Mouse (Mus musculus): ENCODE measurements around the gene Fbxl15.

Gene Fbxl15

DNA sequence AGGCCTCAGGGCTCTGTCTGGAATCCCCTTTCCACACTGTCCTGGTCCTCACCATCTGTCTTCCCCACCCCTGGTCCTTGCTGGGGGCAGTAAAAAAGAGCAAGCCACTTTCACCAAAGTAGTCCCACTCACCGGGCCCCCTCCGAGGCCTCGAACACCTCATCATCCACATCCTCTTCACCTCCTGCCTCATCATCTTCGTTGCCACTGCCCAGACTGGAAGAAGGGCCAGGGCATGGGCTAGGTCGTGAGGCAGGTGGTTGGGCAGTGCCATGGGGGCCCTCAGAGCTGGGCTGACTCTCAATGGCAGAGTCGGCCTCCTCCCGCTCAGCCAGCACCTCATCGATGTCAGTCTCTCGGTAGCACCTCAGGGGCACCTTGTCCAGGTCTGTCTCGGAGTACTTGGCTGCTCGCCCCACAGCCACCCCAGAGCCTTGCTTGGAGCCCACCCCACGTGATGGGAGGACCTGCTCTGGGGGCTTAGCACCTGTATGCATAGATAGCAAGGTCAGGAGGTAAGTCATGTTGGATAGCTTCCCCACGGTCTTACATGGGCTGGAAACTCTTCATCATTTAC is 4.9 kb upstream of the Fbxl15 start:
- no peak for DNase-seq (ENCODE audit: low spot score)

DNA sequence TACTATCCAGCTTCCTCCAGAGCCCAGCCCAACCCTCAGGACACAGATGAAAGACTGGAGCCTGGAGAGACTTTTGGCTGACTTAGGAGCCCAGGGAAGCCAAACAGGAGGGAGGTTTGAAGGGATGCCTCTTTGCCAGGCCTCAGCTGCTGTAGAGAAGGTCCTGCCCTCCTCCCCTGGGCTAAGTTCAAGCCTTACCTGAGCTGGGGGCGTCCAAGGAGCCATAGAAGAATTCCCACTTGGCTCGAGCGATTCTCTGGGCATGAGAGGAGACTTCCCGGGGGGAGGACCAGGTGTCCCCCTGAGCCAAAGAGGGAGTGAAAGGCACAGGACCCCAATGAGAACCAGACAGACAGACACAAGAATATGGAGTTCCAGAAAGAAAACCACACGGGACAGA is 4.3 kb upstream of the Fbxl15 start:
- no peak for DNase-seq (ENCODE audit: low spot score)

DNA sequence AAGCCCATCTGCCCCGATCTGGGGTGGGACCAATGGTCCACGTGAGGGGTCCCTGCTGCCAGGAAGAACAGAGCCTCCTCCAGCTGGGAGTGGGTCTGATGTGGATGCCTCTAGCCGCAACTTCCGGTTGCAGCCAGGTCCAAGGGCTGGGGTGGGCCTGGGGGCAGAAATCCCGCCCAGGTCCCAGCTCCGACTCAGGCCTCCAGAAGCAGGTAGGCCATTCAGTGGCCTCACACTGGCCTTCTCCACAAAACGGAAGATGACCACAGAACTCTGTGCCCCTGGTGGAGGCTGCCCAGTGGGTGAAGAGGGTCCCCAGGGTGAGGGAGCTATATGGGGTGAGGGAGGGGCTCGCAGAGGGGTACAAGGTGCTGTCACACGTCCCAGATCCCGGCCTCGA is 3.6 kb upstream of the Fbxl15 start:
- DNase-seq (ENCODE audit: low spot score), result no peak

DNA sequence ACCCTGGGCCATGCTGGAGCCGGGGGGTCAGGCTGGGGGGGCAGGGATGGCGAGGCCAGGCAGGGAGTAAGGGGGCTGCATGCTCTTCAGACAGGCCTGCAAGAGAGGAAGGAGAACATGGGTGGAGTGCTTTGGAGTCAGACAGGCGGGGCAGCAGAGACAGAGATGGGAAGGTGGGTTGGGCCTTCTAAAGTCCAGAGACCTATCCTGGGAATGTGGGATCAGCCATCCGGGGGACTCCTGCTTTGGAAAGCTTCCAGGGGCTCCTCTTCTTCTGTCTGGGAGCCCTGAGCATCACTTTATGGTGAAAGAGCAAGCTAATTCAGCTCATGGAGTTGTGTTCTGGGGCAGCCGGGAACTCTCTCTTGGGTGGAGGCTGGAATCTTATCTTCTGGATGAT is 3.1 kb upstream of the Fbxl15 start:
- DNase-seq (ENCODE audit: low spot score), result no peak

DNA sequence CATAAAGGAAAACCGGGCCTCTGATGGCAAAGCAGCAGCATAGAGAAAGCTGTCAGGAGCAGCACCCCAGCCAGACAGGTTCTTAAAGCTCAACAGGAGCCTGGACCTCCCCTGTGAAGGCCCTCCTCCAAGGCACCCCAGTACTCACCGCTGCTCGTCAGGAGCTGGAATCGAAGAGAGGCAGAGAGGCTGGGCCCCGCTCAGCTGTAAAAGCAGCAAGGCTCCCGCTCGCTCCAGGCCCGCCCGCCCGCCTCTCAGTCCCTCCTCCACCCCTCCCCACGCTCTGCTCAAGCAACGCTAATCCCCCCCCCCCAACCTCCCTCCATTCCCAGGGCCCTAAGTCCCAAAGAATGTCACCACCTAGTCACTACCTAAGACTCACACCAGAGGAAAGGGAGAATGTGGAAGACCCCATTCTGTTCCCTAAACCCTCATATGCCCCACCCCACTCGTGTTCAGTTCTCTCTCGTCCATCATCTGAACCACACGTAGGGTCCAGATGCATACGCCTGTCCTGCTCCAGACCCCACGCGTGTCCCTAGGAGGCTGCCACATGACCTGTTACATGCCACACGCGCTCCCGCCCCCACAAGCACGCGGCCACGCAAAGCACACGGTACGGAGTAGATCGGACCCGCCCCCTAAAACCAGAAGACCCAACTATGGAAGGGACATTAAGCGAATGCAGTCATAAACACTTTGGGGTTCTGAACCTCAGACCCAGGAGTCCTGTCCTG is 1.8 kb upstream of the Fbxl15 start:
- peak; percentile 47 for DNase-seq (ENCODE audit: low spot score)

DNA sequence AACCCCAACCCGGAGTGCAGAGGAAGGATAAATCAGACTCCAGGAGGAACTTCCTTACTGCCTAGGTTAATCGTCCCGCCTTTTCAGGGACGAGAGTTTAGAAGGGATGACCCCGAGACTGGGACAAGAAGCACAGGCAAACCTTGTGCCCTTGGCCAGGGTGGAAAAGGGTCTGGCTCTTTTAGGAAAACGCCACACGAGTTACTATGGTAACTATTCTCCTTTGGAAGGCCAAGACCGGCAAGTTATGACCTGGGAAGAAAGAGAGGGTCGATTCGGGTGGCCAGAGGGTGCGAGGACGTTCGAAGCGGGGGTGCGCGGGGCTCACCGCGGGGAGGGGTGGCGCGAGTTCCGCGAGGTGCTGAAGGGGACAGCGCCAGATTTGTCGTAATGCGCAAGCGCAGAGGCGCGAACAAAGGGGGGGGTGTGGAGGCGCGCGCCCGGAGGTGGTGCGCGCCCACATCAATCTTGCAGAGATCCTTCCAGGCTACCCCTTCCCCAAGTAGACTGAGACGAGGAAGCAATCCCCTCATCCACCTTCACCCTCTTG is 1.2 kb upstream of the Fbxl15 start, which contains the start of gene Psd:
Gene Psd (minus strand): TSS at position 401 of the 550 bp plus-strand sequence.
- DNase-seq (ENCODE audit: low spot score), result peak; percentile 76

DNA sequence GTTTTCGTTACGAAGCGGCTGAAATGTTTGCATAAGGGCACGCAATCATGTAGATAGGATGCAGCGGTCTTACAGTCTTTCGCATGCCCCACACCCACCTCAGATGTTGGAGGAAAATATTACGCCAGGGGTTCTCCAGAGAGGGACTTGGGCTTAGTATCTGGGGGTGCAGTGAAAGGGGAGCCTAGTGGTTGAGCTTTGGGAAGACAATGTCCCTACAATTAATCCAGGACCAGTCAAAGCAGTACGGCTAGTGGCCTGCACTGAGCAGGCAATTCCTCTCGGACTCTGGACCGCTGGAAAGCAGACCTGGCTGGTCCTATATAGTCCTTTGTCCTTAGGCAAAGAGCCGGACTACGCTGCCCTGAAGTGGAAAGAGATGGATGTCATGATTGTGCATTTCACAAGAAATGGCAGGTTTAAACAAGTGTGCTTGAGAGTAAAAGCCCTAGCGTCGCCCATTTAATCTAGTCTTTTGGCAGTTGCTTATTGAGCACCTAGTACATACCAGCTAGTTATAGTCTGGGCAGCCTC is 386 bp upstream of the Fbxl15 start:
- no peak for DNase-seq (ENCODE audit: low spot score)

DNA sequence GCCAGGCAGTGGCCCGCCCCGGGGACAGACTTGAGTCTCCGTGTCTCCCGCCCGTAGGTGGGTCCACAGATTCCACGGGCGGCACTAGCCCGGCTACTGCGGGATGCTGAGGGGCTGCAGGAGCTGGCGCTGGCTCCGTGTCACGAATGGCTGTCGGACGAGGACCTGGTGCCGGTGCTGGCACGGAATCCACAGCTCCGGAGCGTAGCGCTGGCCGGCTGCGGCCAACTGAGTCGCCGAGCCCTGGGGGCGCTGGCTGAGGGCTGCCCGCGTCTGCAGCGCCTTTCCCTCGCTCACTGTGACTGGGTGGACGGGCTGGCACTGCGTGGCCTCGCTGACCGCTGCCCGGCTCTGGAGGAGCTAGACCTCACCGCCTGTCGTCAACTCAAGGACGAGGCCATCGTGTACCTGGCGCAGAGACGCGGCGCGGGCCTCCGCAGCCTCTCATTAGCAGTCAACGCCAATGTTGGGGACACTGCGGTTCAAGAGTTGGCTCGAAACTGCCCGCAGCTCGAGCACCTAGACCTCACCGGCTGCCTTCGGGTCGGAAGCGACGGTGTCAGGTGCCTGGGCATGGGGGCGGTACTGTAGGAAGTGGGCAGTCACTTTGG is 1.2 kb downstream of the Fbxl15 start:
- DNase-seq (ENCODE audit: low spot score), result no peak

DNA sequence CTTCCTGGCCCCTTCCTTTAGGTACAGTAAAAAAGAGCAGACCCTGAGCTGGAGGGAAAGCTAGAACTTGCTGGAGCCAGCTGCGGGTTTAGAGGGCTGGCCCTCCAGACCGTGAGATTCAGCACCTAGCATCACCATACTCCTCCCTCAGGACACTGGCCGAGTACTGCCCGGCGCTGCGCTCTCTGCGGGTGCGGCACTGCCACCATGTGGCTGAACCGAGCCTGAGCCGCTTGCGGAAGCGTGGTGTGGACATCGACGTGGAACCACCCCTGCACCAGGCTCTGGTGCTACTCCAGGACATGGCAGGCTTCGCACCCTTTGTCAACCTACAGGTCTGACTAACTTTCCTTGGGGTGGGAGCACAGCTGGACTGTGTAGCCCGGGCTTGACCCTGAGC is 2.0 kb downstream of the Fbxl15 start:
- DNase-seq (ENCODE audit: low spot score), result peak; percentile 90

DNA sequence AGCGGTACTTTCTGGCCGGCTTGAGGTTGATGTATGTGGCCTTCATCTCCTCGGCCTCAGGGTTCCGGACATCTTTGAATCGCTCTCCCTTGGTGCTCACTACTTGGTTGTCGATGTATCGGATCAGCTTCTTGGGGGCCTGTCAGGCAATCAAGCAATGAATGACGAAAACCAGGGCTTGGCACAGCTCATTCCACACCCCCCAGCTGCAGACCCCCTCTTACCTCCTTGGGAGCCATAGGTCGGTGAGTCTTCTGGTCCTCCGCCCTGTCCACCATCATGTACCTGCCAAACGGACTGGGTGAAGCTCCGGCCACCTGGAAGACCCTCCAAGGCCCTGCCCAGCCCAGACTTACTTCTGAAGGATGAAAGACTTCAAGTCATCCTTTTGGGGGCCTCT is 2.7 kb downstream of the Fbxl15 start:
- peak; percentile 45 for DNase-seq (ENCODE audit: low spot score)

DNA sequence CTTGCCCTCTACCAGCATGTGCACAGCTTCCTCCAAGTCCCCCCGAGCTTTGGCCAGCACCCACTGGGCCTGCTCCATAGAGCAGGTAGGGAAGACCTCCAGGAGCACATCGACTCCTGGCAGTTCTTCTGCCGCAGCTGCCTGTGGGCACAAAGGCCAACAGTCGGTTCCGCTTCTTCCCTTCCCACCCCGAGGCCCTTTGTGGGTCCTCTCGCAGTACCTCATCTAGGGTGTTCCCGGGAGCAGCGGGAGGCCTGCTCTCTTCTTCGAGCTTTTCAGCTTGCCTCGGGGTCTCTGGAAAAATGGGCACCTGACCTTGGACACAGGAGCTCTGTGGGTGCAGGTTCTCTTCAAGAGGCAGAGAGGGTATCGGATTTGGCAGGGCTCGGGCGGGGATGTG is 3.3 kb downstream of the Fbxl15 start:
- DNase-seq (ENCODE audit: low spot score), result no peak

DNA sequence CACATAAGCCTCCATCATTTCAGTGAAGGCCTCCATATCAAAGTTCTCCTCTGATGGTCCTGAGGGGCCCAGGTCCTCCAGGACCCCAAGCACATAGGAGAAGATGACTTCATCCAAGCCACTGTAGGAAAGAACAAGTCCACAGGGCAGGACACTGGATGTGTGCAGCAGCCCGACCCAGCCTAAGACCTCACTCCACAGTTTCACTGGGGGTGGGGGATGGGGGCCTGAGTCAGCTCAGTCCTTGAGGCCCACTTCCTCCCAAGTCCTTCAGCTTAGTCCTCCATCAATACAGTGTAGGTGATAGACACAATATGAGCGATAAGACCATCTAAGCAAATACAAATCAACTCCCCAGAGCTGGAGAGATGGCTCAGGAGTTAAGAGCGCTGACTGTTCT is 4.0 kb downstream of the Fbxl15 start:
- no peak for DNase-seq (ENCODE audit: low spot score)

DNA sequence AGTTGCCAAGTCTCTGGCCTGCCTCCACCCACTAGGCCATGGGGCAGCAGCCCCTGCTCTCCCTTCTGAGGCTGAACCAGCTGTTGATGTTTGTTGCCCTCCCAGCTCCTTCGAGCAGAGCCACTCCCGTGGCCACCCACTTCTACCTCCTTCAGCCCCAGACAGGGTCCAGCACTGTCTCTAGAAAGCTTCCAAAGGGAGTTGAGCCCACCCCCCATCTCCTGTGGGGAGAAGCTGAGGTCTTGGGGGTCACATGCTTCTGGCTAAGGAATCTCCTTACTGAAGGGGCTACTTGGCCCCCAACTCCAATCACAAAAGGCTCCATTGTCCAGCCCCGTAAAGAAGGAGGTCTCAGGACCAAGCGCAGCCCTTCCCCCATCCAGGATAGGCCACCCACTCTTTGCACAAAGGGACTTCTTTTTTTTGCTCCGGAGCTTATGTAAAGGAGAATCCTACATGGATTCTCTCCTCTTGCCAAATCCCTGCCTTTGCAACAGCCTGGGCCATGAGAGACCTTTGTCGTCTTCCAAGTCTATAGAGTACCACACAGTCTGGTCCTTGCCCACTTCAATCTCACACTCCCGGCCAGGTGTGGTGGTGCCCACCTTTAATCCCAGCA is 4.8 kb downstream of the Fbxl15 start:
- DNase-seq (ENCODE audit: low spot score), result no peak

DNA sequence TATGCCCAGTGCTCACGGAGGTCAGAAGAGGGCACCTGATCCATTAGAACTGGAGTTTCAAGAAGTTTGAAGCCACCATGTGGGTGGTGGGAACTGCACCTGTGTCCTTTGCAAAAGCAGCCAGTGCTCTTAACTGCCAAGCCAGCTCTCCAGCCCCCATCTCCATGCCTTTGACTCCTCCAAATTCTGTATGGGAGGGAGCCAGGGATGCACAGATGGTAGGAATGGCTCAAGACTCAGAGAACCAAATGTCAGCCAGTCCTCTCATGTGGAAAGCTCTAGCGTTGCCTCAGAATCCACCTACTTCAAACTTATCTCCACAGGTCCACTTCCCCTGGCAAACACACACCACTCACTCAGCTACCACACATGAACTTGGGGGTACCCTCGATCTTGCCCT is 5.9 kb downstream of the Fbxl15 start:
- no peak for DNase-seq (ENCODE audit: low spot score)

DNA sequence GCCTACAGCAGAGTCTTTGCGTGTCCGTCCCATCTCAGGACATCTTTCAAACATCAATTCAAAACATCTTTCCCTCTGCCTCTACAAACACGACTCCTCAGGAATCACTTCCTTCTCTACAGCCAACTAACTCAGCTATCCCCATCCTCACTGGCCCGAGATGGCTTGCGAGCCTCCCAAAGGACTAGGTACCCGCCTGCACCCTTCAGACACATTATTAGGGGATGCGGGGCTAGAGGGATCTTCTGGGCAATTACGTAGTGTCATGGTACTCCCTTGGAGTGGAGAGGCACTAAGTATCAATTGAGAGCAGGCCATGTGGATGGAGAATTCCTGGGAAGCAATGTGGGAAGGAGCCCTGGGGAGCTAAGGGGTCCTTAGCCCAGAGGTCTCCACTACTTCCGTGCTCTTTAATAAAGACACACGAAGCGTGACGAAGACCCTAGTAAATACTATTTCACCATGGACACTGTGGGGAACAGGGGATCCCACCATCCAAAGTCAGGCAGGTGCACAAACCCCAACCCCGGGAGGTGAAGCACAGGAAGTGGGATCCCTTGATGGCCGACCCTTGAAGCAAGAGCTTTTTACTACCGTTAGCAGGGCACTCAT is 9.8 kb downstream of the Fbxl15 start:
- DNase-seq (ENCODE audit: low spot score), result no peak

DNA sequence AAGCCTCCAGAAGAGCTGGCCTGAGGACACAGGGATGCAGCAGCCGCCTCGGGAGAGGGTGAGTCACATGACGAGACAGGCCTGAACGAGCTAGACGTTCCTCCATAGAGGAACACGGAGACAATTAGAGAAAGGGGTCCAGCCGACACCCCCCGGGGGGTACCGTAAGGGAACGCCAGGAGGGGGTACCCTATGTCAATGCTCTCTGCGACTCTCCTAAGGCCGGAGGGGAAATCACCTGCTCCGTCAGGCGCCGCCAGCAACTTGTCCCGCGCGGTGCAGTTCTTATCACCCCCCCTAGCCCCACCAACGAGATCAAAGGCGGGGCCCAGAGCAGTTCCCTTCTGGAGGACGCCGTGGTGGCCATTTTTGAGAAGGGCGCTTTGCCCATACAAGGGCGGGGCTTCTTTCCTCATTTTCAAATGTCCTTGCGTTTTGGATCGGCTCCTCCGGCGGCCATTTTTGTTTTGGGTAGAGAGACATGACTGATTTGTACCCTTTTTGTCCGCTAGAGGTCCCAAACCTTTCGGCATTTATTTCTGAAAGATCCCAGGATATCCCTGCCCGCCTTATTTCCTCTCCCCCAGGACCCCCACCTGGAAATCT is 10.4 kb downstream of the Fbxl15 start, which contains the start of gene Cuedc2:
Gene Cuedc2 (minus strand): TSS at position 372 of the 606 bp plus-strand sequence.
- peak; percentile 96 for DNase-seq (ENCODE audit: low spot score)

DNA sequence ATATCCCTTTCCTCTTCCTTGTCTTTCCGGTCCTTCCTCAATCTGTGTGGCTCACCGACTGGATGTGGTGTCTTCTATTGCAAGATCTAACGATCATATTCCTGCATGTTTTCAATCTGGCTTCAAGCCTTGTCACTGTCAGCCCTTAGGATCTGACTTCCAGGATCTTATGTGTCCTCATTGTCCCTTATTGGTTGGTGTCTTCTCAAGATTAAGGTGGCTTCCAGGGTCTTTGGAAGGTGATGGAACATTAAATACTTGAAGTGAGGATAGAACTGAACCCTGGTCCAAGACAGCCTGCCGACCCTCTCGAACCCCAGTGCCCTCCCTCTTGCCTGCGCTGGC is 10.9 kb downstream of the Fbxl15 start:
- no peak for DNase-seq (ENCODE audit: low spot score)

DNA sequence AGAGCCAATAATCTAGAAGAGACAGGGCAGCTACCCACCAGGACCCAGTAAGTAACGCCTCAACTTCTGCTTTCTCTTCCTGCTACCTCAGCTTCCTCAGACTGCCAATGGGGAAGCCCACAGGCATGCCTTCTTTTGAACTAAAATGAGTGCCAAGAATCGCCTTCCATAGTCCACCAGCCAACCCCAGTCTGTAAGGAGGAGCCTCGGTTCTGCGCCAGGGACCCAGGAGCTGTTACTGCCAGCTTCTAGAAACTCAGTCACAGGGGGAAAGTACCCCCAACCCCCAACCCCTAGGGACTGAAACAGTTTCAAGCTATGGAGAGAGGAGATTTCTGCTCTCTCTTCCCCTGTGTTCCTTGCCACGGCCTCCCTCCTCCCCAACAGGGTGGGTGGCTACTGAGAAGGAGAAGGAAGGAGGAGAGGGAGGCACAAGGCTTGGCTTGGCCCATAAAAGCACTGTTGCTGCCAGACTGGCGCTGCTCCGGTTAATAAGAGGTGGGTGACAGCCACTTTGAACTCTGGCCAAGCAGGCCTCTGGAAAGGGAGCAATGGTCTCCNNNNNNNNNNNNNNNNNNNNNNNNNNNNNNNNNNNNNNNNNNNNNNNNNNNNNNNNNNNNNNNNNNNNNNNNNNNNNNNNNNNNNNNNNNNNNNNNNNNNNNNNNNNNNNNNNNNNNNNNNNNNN is 11.4 kb downstream of the Fbxl15 start:
- DNase-seq (ENCODE audit: low spot score), result peak; percentile 73

DNA sequence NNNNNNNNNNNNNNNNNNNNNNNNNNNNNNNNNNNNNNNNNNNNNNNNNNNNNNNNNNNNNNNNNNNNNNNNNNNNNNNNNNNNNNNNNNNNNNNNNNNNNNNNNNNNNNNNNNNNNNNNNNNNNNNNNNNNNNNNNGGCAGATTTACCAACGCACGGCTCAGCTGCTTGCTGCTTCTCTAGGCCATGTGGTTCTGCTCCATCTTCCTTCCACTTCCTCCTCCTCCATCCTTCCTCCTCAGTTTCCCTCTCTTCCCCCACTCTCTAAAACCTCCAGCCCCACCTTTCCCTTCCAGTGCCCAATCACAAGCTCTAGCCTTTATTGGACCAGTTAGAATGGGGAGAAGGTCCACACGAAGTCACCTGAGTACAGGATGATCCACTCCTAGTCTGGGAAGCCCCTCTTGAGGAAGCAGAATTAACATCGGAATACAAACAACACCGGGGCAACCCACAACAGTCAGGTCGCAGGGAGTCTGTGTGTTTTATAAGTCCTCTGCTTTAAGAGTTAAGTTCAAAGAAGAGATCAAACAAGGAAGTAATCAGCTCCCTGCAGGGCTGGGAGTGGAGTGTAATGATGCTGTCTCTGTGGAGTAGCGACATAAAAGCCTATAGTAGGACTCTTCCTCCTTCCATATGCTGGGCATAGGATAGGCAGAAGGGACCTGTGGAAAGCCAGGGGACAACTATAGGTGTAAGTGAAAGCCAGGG is 16.9 kb downstream of the Fbxl15 start:
- no peak for DNase-seq (ENCODE audit: low spot score)

DNA sequence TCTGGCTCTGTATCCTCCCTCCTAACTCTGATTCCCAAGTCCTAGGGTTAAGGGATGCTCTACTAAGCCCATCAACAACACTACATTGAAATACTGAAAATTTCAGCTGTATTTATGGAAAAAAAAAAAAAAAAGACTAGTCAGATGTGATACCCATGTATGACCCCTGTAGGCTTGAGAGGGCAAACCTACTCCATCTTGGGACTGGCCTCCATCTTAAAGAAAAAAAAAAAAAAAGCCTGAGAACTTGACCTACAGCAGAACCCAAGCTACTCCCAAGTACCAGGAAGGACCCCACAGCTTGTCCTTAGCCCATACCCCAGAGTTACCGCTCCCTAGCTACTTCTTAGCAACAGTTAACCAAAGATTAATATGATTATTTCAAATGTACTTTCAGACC is 19.2 kb downstream of the Fbxl15 start:
- DNase-seq (ENCODE audit: low spot score), result no peak

Measured in testis, postnatal 10 days (tissue).